Mouse (Mus musculus) hindbrain, embryonic 15.5 days (tissue): ENCODE measurements around the gene Mr1. TPM values are rescaled to one million over a fixed set of nuclear protein-coding genes. Genes with fewer than 3 reads are reported as not detected.

Source experiments
- ATAC-seq: fragments of 200-750 bp; cut with Nextera tagmentation; 2 replicates; pipeline ENCODE4 v1.8.0; 2017; ENCODE audit warnings: low read depth, moderate number of reproducible peaks, moderate TSS enrichment; ENCODE audit not compliant: low FRiP score
- H3K27ac ChIP-seq: fragments of 300-500 bp; sonication (generic); replicated peaks from 2 replicates; pipeline ENCODE4 v1.5.1; 2015; ENCODE audit warnings: mild to moderate bottlenecking, inconsistent platforms
- H3K27me3 ChIP-seq: fragments of 300-500 bp; sonication (generic); 2 replicates; pipeline ENCODE4 v1.6.1; 2015; ENCODE audit warnings: control low read depth, inconsistent platforms
- H3K36me3 ChIP-seq: fragments of 300-500 bp; sonication (generic); 2 replicates; pipeline ENCODE4 v1.6.1; 2015; ENCODE audit warnings: control low read depth, inconsistent platforms
- H3K4me1 ChIP-seq: fragments of 300-500 bp; sonication (generic); replicated peaks from 2 replicates; pipeline ENCODE4 v1.6.1; 2015; ENCODE audit warnings: control low read depth, inconsistent platforms
- H3K4me2 ChIP-seq: fragments of 300-500 bp; sonication (generic); 2 replicates; pipeline ENCODE4 v1.6.1; 2015; ENCODE audit warnings: moderate library complexity, mild to moderate bottlenecking, inconsistent platforms
- H3K4me3 ChIP-seq: fragments of 300-500 bp; sonication (generic); 2 replicates; pipeline ENCODE4 v1.5.1; 2015; ENCODE audit warnings: mild to moderate bottlenecking, inconsistent platforms
- H3K9ac ChIP-seq: fragments of 300-500 bp; sonication (generic); 2 replicates; pipeline ENCODE4 v1.6.1; 2015; ENCODE audit warnings: inconsistent platforms
- H3K9me3 ChIP-seq: fragments of 300-500 bp; sonication (generic); 2 replicates; pipeline ENCODE4 v1.6.1; 2016; ENCODE audit warnings: control low read depth, inconsistent platforms
- WGBS: fragments of 180-500 bp; shearing (Covaris S2); methylation state at CpG from one replicate; pipeline ENCODE4 v1.1.7; 2015; 5-methylcytosine and 5-hydroxymethylcytosine counted together
- polyA plus RNA-seq: library from polyadenylated mRNA; unstranded; fragments of >200 nt; fragmentation: Nextera tagmentation; extraction: Ambion mirVana; gene quantifications from 2 replicates; pipeline ENCODE4 v1.2.1, GENCODE M21; 2015

The Mr1 gene
- polyA plus RNA-seq, 1 experiment from 2014 or later: 1.9 TPM

- Histone ChIP-seq H3K27me3 (no peaks in the 10 kb centered on the region), H3K27ac (no peak overlapping the region), H3K9me3 (no peaks in the 10 kb centered on the region), H3K4me1 (peaks cover 8% of the 10 kb centered on the region), H3K9ac (no peak overlapping the region), H3K4me2 (no peak overlapping the region), H3K36me3 (no peaks in the 10 kb centered on the region), H3K4me3 (no peak overlapping the region)
- 82% methylated on average over 4 of the region's 4 CpGs for WGBS
- no peak for ATAC-seq
Observed at GRCm38 (mm10) chr1:155102631-155103030, 44.0 kb downstream of the Mr1 start.

- H3K36me3 ChIP-seq: no peaks in the 10 kb centered on the region
- H3K9ac ChIP-seq: peak within 1 kb of the TSS; percentile 96
- H3K27ac ChIP-seq: peak within 1 kb of the TSS; percentile 89
- no peaks in the 10 kb centered on the region for H3K27me3 ChIP-seq
- ATAC-seq: peak; percentile 98
- no peaks in the 10 kb centered on the region for H3K9me3 ChIP-seq
- peaks cover 30% of the 10 kb centered on the region for H3K4me1 ChIP-seq
- H3K4me3 ChIP-seq: peak within 1 kb of the TSS; percentile 91
- WGBS: 0% methylated on average over 40 of the region's 40 CpGs
- peak within 1 kb of the TSS; percentile 85 for H3K4me2 ChIP-seq
Observed at GRCm38 (mm10) chr1:155099280-155099848, 47.2 kb downstream of the Mr1 start, which contains the start of gene Ier5. Ier5 (minus strand) TSS chr1:155099636.

- under 1% methylated on average over 86 of the region's 93 CpGs for WGBS
- Histone ChIP-seq H3K4me3 (peak overlapping the region; percentile 91), H3K9me3 (no peaks in the 10 kb centered on the region)
Observed at GRCm38 (mm10) chr1:155098486-155099279, 47.9 kb downstream of the Mr1 start.

GRCm38 (mm10) chr1:155097931-155098485 is 48.6 kb downstream of the Mr1 start:
- Histone ChIP-seq H3K36me3 (no peaks in the 10 kb centered on the region), H3K4me3 (peak overlapping the region; percentile 91), H3K4me1 (peaks cover 41% of the 10 kb centered on the region), H3K9ac (peak overlapping the region; percentile 96), H3K9me3 (no peaks in the 10 kb centered on the region), H3K4me2 (peak overlapping the region; percentile 85), H3K27me3 (no peaks in the 10 kb centered on the region), H3K27ac (peak overlapping the region; percentile 89)
- WGBS: under 1% methylated on average over 33 of the region's 33 CpGs
- no peak for ATAC-seq

More at GRCm38 (mm10) chr1:155098486-155099279, 47.9 kb downstream of the Mr1 start:
- Histone ChIP-seq H3K4me1 (peaks cover 34% of the 10 kb centered on the region), H3K27me3 (no peaks in the 10 kb centered on the region), H3K4me2 (peak overlapping the region; percentile 85), H3K36me3 (no peaks in the 10 kb centered on the region), H3K27ac (peak overlapping the region; percentile 89), H3K9ac (peak overlapping the region; percentile 96)
- ATAC-seq: peak; percentile 16; the same call in 1 of the 2 replicates

GRCm38 (mm10) chr1:155097354-155097753 is 49.3 kb downstream of the Mr1 start:
- Histone ChIP-seq H3K4me2 (peak overlapping the region; percentile 85), H3K27ac (peak overlapping the region; percentile 89), H3K9me3 (no peaks in the 10 kb centered on the region), H3K4me1 (peaks cover 47% of the 10 kb centered on the region), H3K36me3 (no peaks in the 10 kb centered on the region), H3K4me3 (peak overlapping the region; percentile 91), H3K27me3 (no peaks in the 10 kb centered on the region), H3K9ac (peak overlapping the region; percentile 96)
- no peak for ATAC-seq
- 29% methylated on average over 6 of the region's 6 CpGs for WGBS

DNA sequence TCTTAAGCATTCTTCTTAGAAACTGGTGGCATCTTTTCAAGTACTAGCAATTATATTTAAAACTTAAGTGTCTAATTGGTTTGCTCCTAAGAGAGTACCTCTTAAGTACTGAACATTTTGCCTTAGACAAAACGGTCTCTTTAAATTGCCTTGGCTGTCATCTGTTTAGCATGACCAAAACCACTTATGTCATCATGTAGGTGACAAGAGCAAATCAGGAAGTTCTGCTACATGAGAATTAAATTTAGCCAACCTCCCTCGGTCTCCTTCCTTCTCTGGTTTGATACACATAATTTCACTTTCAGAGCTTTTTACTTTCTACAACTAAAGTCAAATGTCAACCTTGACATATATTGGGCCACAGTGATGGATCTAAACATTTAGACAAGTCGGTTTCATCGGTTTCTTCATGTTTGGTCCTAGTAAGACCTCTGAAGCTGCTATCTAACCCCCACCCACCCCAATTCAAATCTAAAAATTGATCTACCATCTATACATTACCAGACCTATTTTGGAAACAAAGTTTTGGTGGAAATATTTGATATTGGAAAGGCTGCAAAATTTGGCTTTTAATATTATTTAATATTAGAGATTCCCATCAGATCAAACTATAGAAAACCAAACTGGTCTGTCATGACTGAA is 49.9 kb downstream of the Mr1 start:
- peak overlapping the region; percentile 96; the same call in 1 of the 2 replicates for H3K9ac ChIP-seq
- 74% methylated on average over 4 of the region's 4 CpGs for WGBS
- no peak overlapping the region for H3K27ac ChIP-seq
- peaks cover 53% of the 10 kb centered on the region for H3K4me1 ChIP-seq
- H3K27me3 ChIP-seq: no peaks in the 10 kb centered on the region
- no peak for ATAC-seq
- peak overlapping the region; percentile 85 for H3K4me2 ChIP-seq
- no peaks in the 10 kb centered on the region for H3K9me3 ChIP-seq
- peak overlapping the region; percentile 91 for H3K4me3 ChIP-seq
- H3K36me3 ChIP-seq: no peaks in the 10 kb centered on the region

DNA sequence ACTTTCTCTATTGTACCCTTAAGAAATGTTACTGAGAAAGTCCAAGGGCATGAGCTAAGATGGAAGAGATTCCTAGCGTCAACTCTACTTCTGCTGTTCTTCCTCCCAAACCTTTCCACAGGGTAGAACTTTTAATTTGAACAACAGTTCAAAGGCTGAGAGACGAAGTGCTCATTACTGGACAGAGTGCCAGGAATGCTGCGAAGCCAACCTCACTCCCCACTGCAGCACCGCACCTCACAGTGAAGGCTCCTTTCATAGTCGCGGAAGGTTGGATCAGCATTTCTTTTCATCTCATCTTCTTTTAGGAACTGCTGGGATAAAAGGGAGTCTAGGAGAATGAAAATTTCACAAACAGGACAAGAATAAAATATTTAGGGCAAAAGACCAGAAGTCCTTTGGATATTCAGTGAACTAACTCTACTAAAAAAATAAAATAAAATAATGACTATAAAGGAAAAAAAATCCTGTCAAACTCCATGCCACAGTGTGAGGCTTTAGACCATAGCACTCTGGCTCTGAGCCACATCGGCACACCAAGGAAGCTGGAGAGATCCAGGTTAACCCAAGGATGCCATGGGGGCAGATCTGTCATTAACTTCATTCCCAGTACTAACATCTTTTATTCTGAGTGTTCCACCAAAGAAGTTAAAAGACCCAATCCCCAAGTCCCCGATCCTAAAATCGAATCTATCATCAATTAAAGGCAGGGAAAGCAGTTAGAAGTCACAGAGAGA is 52.5 kb downstream of the Mr1 start:
- no peak overlapping the region for H3K4me2 ChIP-seq
- no peaks in the 10 kb centered on the region for H3K9me3 ChIP-seq
- ATAC-seq: no peak
- no peaks in the 10 kb centered on the region for H3K36me3 ChIP-seq
- H3K27ac ChIP-seq: no peak overlapping the region
- no peak overlapping the region for H3K9ac ChIP-seq
- H3K27me3 ChIP-seq: no peaks in the 10 kb centered on the region
- H3K4me3 ChIP-seq: no peak overlapping the region
- H3K4me1 ChIP-seq: peaks cover 53% of the 10 kb centered on the region
- WGBS: 50% methylated on average over 9 of the region's 9 CpGs

DNA sequence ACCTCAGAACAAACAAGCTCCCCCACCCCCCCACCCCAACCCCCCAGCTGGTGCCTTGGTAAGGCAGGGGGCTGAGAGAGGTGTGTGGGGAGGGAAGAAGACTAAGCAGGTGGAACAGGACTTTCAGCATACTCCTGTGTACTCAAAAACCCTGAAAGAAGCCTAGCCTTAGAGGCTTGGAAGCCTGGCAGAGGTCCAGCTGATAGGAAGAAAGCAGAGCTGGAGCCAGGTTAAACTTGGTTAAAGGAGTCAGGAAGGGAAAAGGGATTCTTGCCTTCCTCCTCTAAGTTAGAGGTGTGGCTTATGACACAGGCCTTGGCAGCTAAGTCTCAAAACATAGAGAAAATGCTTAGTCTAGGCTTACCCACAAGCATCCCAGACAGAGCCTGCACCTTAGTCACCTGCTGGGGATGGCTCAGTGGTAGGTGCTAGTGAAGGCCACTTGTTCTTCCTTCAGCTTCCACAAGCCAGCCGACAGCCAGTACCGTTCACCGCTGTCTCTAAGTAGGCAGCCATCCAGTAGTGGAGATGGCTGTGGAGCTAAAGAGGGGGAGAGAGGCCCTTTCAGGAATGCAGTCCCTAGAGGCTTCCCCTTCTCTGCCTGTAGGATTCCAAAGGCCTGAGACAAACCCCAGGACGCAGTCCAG is 53.3 kb downstream of the Mr1 start:
- 30% methylated on average over 4 of the region's 4 CpGs for WGBS
- no peak overlapping the region for H3K9ac ChIP-seq
- H3K4me1 ChIP-seq: peaks cover 53% of the 10 kb centered on the region
- H3K27ac ChIP-seq: peak overlapping the region; percentile 65; the same call in 1 of the 2 replicates
- H3K27me3 ChIP-seq: no peaks in the 10 kb centered on the region
- no peaks in the 10 kb centered on the region for H3K36me3 ChIP-seq
- no peaks in the 10 kb centered on the region for H3K9me3 ChIP-seq
- 0 out of 2 replicates have a peak, but pooled peaks have one; percentile 35 for ATAC-seq
- no peak overlapping the region for H3K4me3 ChIP-seq
- H3K4me2 ChIP-seq: no peak overlapping the region

DNA sequence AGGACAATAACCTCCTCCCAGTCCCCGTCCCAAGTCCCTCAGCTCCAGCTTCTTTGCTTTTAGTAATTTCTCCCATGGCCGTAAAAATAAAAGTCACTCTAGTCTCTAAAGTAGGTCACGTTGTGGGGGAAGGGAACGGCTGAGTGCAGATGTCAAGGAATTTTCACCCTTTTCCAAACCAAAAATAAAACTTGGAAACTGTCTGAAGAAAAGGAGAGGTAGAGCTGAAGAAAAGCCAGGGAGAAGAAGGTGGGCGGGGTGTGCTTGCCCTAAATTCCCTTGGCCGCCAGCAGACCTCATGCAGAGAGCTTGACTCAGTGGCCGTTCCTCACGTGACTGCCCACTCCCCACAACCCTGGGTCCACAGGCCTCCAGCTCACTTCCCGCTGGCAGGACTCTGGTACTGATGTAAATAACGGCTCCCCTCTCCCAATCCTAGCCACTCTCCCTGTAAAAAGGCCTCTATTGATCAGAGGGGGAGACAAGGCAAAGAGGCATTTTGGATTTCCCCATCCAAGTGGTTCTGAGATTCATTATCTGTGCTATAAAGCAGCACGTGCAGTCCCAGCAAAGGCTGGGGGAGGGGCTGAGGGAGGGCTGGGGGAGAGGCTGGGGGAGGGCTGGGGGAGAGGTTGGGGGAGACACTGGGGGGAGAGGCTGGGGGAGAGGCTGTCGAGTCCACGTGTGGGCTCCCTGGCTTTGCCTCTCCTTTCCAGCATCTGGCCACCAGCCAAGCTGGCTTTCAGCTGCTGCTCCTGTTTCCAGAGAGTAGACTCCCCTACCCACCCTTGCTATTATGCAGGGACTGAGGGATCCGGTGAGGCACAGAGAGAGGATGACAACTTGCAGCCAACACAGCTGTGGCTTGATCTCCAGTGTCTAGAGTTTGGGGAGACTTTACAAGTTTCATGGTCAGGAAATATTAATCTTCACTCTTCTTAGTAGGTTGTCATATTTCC is 54.5 kb downstream of the Mr1 start:
- Histone ChIP-seq H3K27me3 (no peaks in the 10 kb centered on the region), H3K4me2 (0 out of 2 replicates have a peak overlapping the region, but pooled peaks have one; percentile 16), H3K4me1 (peaks cover 46% of the 10 kb centered on the region), H3K4me3 (no peak overlapping the region), H3K9ac (no peak overlapping the region), H3K27ac (peak overlapping the region; percentile 65), H3K36me3 (no peaks in the 10 kb centered on the region), H3K9me3 (no peaks in the 10 kb centered on the region)
- ATAC-seq: peak; percentile 60
- 24% methylated on average over 14 of the region's 14 CpGs for WGBS

DNA sequence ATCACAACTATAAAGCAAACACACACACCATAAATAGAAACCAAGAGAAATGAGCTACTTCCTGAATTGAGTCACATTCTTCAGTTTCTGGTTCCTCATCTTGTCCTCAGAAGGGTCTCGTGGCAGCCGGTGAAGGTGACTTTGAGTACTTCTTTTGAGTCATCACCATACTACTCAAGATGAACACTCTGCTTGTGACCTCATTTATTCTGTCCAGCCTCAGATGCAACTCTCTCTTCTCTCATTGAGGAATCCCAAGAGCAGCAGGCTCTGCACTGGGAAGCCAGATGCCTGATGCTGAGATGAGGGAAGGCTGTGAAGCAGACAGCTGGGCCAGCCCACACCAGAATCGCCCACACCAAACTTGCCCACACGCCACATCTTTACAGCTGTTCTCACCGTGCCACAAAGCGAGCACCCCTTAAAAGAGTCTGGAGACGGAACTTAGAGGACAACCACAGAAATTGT is 55.2 kb downstream of the Mr1 start:
- Histone ChIP-seq H3K4me1 (peaks cover 46% of the 10 kb centered on the region), H3K4me2 (no peak overlapping the region), H3K9ac (no peak overlapping the region), H3K27ac (0 out of 2 replicates have a peak overlapping the region, but pooled peaks have one; percentile 65), H3K36me3 (no peaks in the 10 kb centered on the region), H3K4me3 (no peak overlapping the region), H3K9me3 (no peaks in the 10 kb centered on the region), H3K27me3 (no peaks in the 10 kb centered on the region)
- 71% methylated on average over 7 of the region's 7 CpGs for WGBS
- no peak for ATAC-seq
